ENCODE assay signal across 21 mouse cellular contexts in genomic region chr6:116629766-116630165, GRCm38 (mm10). TPM values are rescaled to one million over a fixed set of nuclear protein-coding genes. Genes with fewer than 3 reads are reported as not detected.
DNase-seq lines count a peak whose midpoint lies in the region; ATAC-seq and TF ChIP-seq lines count a peak whose summit lies in the region.
"Had no signal": no experiment of that assay in that cellular context is flagged by ENCODE, and none has a peak within 500 bp of the region (broad histone marks: within the 10 kb centered on the region; RNA-seq: fewer than 3 reads in every experiment).

No protein-coding gene starts in this region.

- WGBS in liver, postnatal 0 days (ENCODE audit: insufficient replicate concordance) = 59% methylated on average over 10 of the region's 10 CpGs
- WGBS in liver, embryonic 11.5 days = 68% methylated on average over 10 of the region's 10 CpGs
- 93% methylated on average over 10 of the region's 10 CpGs for WGBS in limb, embryonic 10.5 days
- WGBS in neural tube, embryonic 15.5 days = 65% methylated on average over 10 of the region's 10 CpGs

- H3K4me1 ChIP-seq in liver, postnatal 0 days (ENCODE audit: insufficient read depth) = peaks cover 19% of the 10 kb centered on the region
- peaks cover 3% of the 10 kb centered on the region for H3K4me1 ChIP-seq in liver, embryonic 11.5 days (replicated peaks; ENCODE audit: control insufficient read depth, insufficient read depth, low read length)
- peaks cover 14% of the 10 kb centered on the region for H3K4me1 ChIP-seq in limb, embryonic 10.5 days
- H3K4me1 ChIP-seq in neural tube, embryonic 15.5 days = peaks cover 26% of the 10 kb centered on the region
- H3K4me1 ChIP-seq: intestine, embryonic 15.5 days had no signal

- H3K27me3 ChIP-seq in liver, postnatal 0 days (ENCODE audit: insufficient read depth, low read length) = no peaks in the 10 kb centered on the region
- no peaks in the 10 kb centered on the region for H3K27me3 ChIP-seq in liver, embryonic 11.5 days (replicated peaks; ENCODE audit: control insufficient read depth, insufficient read depth, low read length)
- H3K27me3 ChIP-seq in limb, embryonic 10.5 days (ENCODE audit: low read depth, poor library complexity, severe bottlenecking) = no peaks in the 10 kb centered on the region
- H3K27me3 ChIP-seq in neural tube, embryonic 15.5 days (replicated peaks) = no peaks in the 10 kb centered on the region
- H3K27me3 ChIP-seq: embryonic facial prominence, embryonic 13.5 days; heart, embryonic 15.5 days; intestine, embryonic 15.5 days; lung, embryonic 15.5 days had no signal

- H3K9me3 ChIP-seq in liver, postnatal 0 days (ENCODE audit: low read length) = no peaks in the 10 kb centered on the region
- H3K9me3 ChIP-seq in liver, embryonic 11.5 days (ENCODE audit: control insufficient read depth, low read length) = no peaks in the 10 kb centered on the region
- H3K9me3 ChIP-seq in limb, embryonic 10.5 days (replicated peaks) = no peaks in the 10 kb centered on the region
- no peaks in the 10 kb centered on the region for H3K9me3 ChIP-seq in neural tube, embryonic 15.5 days (replicated peaks)
- H3K9me3 ChIP-seq: embryonic facial prominence, embryonic 13.5 days; heart, embryonic 15.5 days; intestine, embryonic 15.5 days; lung, embryonic 15.5 days had no signal

- ATAC-seq in liver, postnatal 0 days = no peak
- no peak for ATAC-seq in liver, embryonic 11.5 days (replicated peaks; ENCODE audit: low FRiP score)
- no peak for ATAC-seq in neural tube, embryonic 15.5 days (ENCODE audit: low FRiP score)

- H3K36me3 ChIP-seq in liver, postnatal 0 days (replicated peaks; ENCODE audit: insufficient read depth, low read length) = peaks cover 3% of the 10 kb centered on the region
- H3K36me3 ChIP-seq in liver, embryonic 11.5 days (ENCODE audit: control insufficient read depth, insufficient read depth, low read length) = peaks cover 2% of the 10 kb centered on the region; the same call in 1 of the 2 replicates
- H3K36me3 ChIP-seq in limb, embryonic 10.5 days = peaks cover 26% of the 10 kb centered on the region
- peaks cover 14% of the 10 kb centered on the region; the same call in 1 of the 2 replicates for H3K36me3 ChIP-seq in neural tube, embryonic 15.5 days

- peak; percentile 17 for DNase-seq in embryo, embryonic 10.5 days (ENCODE audit: low spot score)
- no peak for DNase-seq in embryo, embryonic 10 days (ENCODE audit: low spot score)
- DNase-seq in liver, postnatal 0 days = peak; percentile 10
- DNase-seq in liver, embryonic 11.5 days (ENCODE audit: low spot score) = no peak
- DNase-seq in limb, embryonic 10.5 days (ENCODE audit: low spot score) = peak; percentile 27
- no peak for DNase-seq in gastrocnemius, adult 18-20 months (ENCODE audit: low spot score)
- DNase-seq in right cerebral cortex, postnatal 36 days (ENCODE audit: low spot score in 2 of 2) = no peak
- DNase-seq: adrenal gland, postnatal 14 days; cerebellum, postnatal 25 days; kidney, postnatal 10 days; liver had no signal

- no peak for TF ChIP-seq CTCF in liver, postnatal 0 days (IDR thresholded peaks at IDR 0.05; ENCODE audit: low read depth)

- no peak overlapping the region for H3K4me3 ChIP-seq in liver, postnatal 0 days (ENCODE audit: low read depth, low read length)
- no peak overlapping the region for H3K4me3 ChIP-seq in liver, embryonic 11.5 days (ENCODE audit: low read depth, low read length)
- H3K4me3 ChIP-seq in limb, embryonic 10.5 days = no peak overlapping the region
- H3K4me3 ChIP-seq in neural tube, embryonic 15.5 days (replicated peaks) = no peak overlapping the region

- no peak overlapping the region for H3K4me2 ChIP-seq in liver, postnatal 0 days (ENCODE audit: low read depth, low read length)
- H3K4me2 ChIP-seq in liver, embryonic 11.5 days = no peak overlapping the region
- H3K4me2 ChIP-seq in neural tube, embryonic 15.5 days = peak overlapping the region; percentile 62

- no peak overlapping the region for H3K27ac ChIP-seq in liver, postnatal 0 days (ENCODE audit: low read depth)
- no peak overlapping the region for H3K27ac ChIP-seq in liver, embryonic 11.5 days (ENCODE audit: low read depth, low read length)
- peak overlapping the region; percentile 99; the same call in 1 of the 2 replicates for H3K27ac ChIP-seq in limb, embryonic 10.5 days
- H3K27ac ChIP-seq in neural tube, embryonic 15.5 days (replicated peaks) = peak overlapping the region; percentile 94; the same call in 1 of the 2 replicates
- H3K27ac ChIP-seq: lung, embryonic 15.5 days had no signal

- no peak for TF ChIP-seq EP300 in liver, postnatal 0 days (IDR thresholded peaks at IDR 0.05; ENCODE audit: low read depth)

- H3K9ac ChIP-seq in liver, postnatal 0 days (replicated peaks) = no peak overlapping the region
- no peak overlapping the region for H3K9ac ChIP-seq in liver, embryonic 11.5 days (ENCODE audit: low read depth, low read length)
- H3K9ac ChIP-seq in neural tube, embryonic 15.5 days (replicated peaks) = no peak overlapping the region

RNA-seq across cellular contexts. Expression of gene Zfp422, which starts 1.0 kb away (rescaled TPM):
- polyA plus RNA-seq in liver, postnatal 0 days (2015; fragmentation: Nextera tagmentation; extraction: Ambion mirVana) = 26.2 and 26.7 TPM in 2 replicates
- polyA plus RNA-seq in liver, embryonic 11.5 days (2014; fragmentation: Nextera tagmentation; extraction: Ambion mirVana) = 92.5 and 98.5 TPM in 2 replicates
- 235 and 264 TPM in 2 replicates for polyA plus RNA-seq in limb, embryonic 10.5 days (2016; fragmentation: Nextera tagmentation; extraction: Ambion mirVana)
- 108 and 122 TPM in 2 replicates for polyA plus RNA-seq in neural tube, embryonic 15.5 days (2015; fragmentation: Nextera tagmentation; extraction: Ambion mirVana)
- 1 to 10 TPM; 6.7 to 7.2 TPM for total RNA-seq in gastrocnemius, adult 18-20 months (2021)

RNA-seq across cellular contexts. Expression of gene Depp1, which starts 20.6 kb away (rescaled TPM):
- 103 and 122 TPM in 2 replicates for polyA plus RNA-seq in liver, postnatal 0 days (2015; fragmentation: Nextera tagmentation; extraction: Ambion mirVana)
- polyA plus RNA-seq in liver, embryonic 11.5 days (2014; fragmentation: Nextera tagmentation; extraction: Ambion mirVana) = 5.3 and 6.1 TPM in 2 replicates
- polyA plus RNA-seq in limb, embryonic 10.5 days (2016; fragmentation: Nextera tagmentation; extraction: Ambion mirVana) = 34.4 and 34.7 TPM in 2 replicates
- 16.5 and 16.9 TPM in 2 replicates for polyA plus RNA-seq in neural tube, embryonic 15.5 days (2015; fragmentation: Nextera tagmentation; extraction: Ambion mirVana)
- 10 to 100 TPM; 10.7 to 17.4 TPM for total RNA-seq in gastrocnemius, adult 18-20 months (2021)

RNA-seq across cellular contexts. Expression of gene Rassf4, which starts 44.0 kb away (rescaled TPM):
- polyA plus RNA-seq in liver, postnatal 0 days (2015; fragmentation: Nextera tagmentation; extraction: Ambion mirVana) = 7.2 and 9.6 TPM in 2 replicates
- polyA plus RNA-seq in liver, embryonic 11.5 days (2014; fragmentation: Nextera tagmentation; extraction: Ambion mirVana) = 4.8 and 4.9 TPM in 2 replicates
- 2.7 and 4.2 TPM in 2 replicates for polyA plus RNA-seq in limb, embryonic 10.5 days (2016; fragmentation: Nextera tagmentation; extraction: Ambion mirVana)
- polyA plus RNA-seq in neural tube, embryonic 15.5 days (2015; fragmentation: Nextera tagmentation; extraction: Ambion mirVana) = 29.0 and 32.5 TPM in 2 replicates
- 1 to 10 TPM; 1.4 to 1.8 TPM for total RNA-seq in gastrocnemius, adult 18-20 months (2021)

RNA-seq across cellular contexts. Expression of gene Olfr215, which starts 45.8 kb away (rescaled TPM):
- not detected in 2 replicates for polyA plus RNA-seq in liver, postnatal 0 days (2015; fragmentation: Nextera tagmentation; extraction: Ambion mirVana)
- polyA plus RNA-seq in liver, embryonic 11.5 days (2014; fragmentation: Nextera tagmentation; extraction: Ambion mirVana) = not detected in 2 replicates
- not detected in 2 replicates for polyA plus RNA-seq in limb, embryonic 10.5 days (2016; fragmentation: Nextera tagmentation; extraction: Ambion mirVana)
- polyA plus RNA-seq in neural tube, embryonic 15.5 days (2015; fragmentation: Nextera tagmentation; extraction: Ambion mirVana) = not detected in 2 replicates
- total RNA-seq in gastrocnemius, adult 18-20 months (2021) = not detected
- total RNA-seq: adrenal gland, postnatal 14 days; layer of hippocampus, postnatal 10 days; left cerebral cortex, postnatal 10 days; megakaryocyte progenitor cell, adult 5-6 weeks had no signal
- polyA plus RNA-seq: embryonic facial prominence, embryonic 13.5 days; gonadal fat pad, adult 2 months; heart, embryonic 15.5 days; intestine, embryonic 15.5 days; lung, embryonic 15.5 days; small intestine, adult 2 months had no signal

Comparison
In these comparisons a context has a peak if more than half of its experiments do, and no peak if none do; other contexts are left out.
1. DNase-seq: peak in embryo, embryonic 10.5 days (single experiment), liver, postnatal 0 days (single experiment) and limb, embryonic 10.5 days (single experiment); none in embryo, embryonic 10 days (single experiment), liver, embryonic 11.5 days (single experiment), gastrocnemius, adult 18-20 months (single experiment) and right cerebral cortex, postnatal 36 days (0 of 2).
2. H3K27ac ChIP-seq: peak in limb, embryonic 10.5 days (single experiment) and neural tube, embryonic 15.5 days (single experiment); none in liver, postnatal 0 days (single experiment) and liver, embryonic 11.5 days (single experiment).